Mouse (Mus musculus): ENCODE measurements around the gene Hist2h3b. TPM values are rescaled to one million over a fixed set of nuclear protein-coding genes. Genes with fewer than 3 reads are reported as not detected.
"Not testable (repeated sequence)": the region's sequence is repeated elsewhere in the genome, so short reads cannot be mapped to it uniquely, and the experiment has no call there.

The Hist2h3b gene
- polyA plus RNA-seq, 1 experiment: 102 TPM

- no peaks in the 10 kb centered on the region for H3K27me3 ChIP-seq (ENCODE audit: control insufficient read depth, insufficient read depth, low read length)
- DNase-seq (ENCODE audit: low read depth in 1 of 2, low spot score in 2 of 2): no peak
- no peaks in the 10 kb centered on the region for H3K4me1 ChIP-seq (ENCODE audit: control insufficient read depth, insufficient read depth, insufficient read length)
- H3K4me3 ChIP-seq (ENCODE audit: extremely low read depth, insufficient read depth, insufficient read length): no peak overlapping the region
- TF ChIP-seq CTCF (IDR thresholded peaks at IDR 0.05; ENCODE audit: extremely low read depth, insufficient read depth, insufficient read length, insufficient replicate concordance) (no peak), POLR2A (IDR thresholded peaks at IDR 0.05; ENCODE audit: low read depth, low read length) (no peak)
- no peaks in the 10 kb centered on the region for H3K36me3 ChIP-seq (ENCODE audit: control insufficient read depth, insufficient read depth, low read length)
- no peak overlapping the region for H3K27ac ChIP-seq (ENCODE audit: insufficient read depth, low read length)
- WGBS: 79% methylated on average over 2 of the region's 2 CpGs
Measured at GRCm38 (mm10) chr3:96231758-96232120, 36.7 kb upstream of the Hist2h3b start.

DNA sequence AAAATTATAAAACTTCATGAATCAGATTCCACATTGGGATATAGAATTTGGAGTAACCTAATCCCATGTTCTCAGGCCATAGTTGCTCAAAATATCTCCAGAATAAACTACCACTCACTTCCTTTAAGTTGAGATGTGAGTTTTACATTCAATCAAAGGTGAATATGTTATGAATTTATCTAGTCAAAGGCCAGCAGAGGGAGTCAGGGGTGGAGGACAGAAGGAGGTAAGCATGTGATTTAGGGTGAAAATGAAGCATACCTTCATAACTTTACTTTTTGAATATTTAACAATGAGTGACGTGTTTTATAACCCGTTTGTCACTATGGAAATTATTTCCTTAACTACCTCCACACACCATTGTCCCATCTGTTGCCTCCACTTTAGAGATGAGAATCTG lies 33.5 kb upstream of the Hist2h3b start:
- no peak for DNase-seq (ENCODE audit: low read depth in 1 of 2, low spot score in 2 of 2)

DNA sequence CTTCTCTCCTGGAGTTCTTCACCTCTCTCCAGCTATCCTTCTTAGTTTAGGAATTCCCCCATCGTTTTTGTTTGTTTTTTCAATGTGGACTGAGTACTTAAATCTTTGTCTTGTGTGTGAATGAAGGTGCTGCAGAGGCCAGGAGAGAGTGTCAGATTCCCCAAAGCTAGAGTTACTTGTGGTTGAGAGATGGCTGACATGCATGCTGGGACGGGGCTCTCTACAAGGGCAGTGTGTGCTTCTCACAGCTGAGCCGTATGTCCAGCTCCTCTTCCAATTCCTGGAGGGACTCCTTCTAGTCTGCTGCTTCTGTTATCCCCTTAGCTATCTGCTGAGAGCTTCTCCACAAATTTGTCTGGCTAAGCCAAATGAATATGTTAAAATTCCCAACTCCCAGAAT lies 32.6 kb upstream of the Hist2h3b start:
- peaks cover 1% of the 10 kb centered on the region; the same call in 1 of the 2 replicates for H3K4me1 ChIP-seq (ENCODE audit: control insufficient read depth, insufficient read depth, insufficient read length)
- H3K36me3 ChIP-seq (ENCODE audit: control insufficient read depth, insufficient read depth, low read length): no peaks in the 10 kb centered on the region
- no peak overlapping the region for H3K27ac ChIP-seq (ENCODE audit: insufficient read depth, low read length)
- H3K27me3 ChIP-seq (ENCODE audit: control insufficient read depth, insufficient read depth, low read length): no peaks in the 10 kb centered on the region
- no peak for DNase-seq (ENCODE audit: low read depth in 1 of 2, low spot score in 2 of 2)
- no peak for TF ChIP-seq POLR2A (IDR thresholded peaks at IDR 0.05; ENCODE audit: low read depth, low read length)
- TF ChIP-seq CTCF (IDR thresholded peaks at IDR 0.05; ENCODE audit: extremely low read depth, insufficient read depth, insufficient read length, insufficient replicate concordance): no peak
- WGBS: 84% methylated on average over 3 of the region's 3 CpGs
- H3K4me3 ChIP-seq (ENCODE audit: extremely low read depth, insufficient read depth, insufficient read length): no peak overlapping the region

More for the DNA sequence above, 33.5 kb upstream of the Hist2h3b start:
- H3K27ac ChIP-seq (ENCODE audit: insufficient read depth, low read length): no peak overlapping the region
- 78% methylated on average over 2 of the region's 2 CpGs for WGBS
- no peak overlapping the region for H3K4me3 ChIP-seq (ENCODE audit: extremely low read depth, insufficient read depth, insufficient read length)
- H3K36me3 ChIP-seq (ENCODE audit: control insufficient read depth, insufficient read depth, low read length): no peaks in the 10 kb centered on the region
- no peaks in the 10 kb centered on the region for H3K4me1 ChIP-seq (ENCODE audit: control insufficient read depth, insufficient read depth, insufficient read length)
- H3K27me3 ChIP-seq (ENCODE audit: control insufficient read depth, insufficient read depth, low read length): no peaks in the 10 kb centered on the region
- no peak for TF ChIP-seq POLR2A (IDR thresholded peaks at IDR 0.05; ENCODE audit: low read depth, low read length)
- no peak for TF ChIP-seq CTCF (IDR thresholded peaks at IDR 0.05; ENCODE audit: extremely low read depth, insufficient read depth, insufficient read length, insufficient replicate concordance)

DNA sequence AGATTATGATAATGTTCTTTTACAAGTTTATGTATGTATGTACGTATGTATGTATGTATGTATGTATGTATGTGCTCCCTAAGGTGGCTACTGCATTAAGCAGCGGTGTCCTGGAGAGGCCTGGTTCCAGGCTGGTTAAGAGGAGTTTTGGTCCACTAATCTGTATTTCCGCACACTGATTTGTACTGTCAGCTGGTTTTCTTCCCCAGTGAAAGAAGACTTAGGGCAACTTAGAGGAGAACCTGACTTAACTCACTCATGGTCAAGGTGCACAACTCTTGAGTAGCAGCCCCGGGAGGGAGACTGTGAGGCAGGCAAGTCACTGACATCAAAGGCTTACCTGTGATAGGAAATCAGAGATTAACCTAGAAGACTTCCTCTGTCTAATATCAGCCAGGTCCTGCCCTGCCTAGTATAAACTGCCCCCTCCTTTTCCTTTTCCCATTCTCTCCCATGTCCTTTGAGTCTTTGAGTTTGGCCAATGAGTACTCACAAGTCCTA lies 31.6 kb upstream of the Hist2h3b start:
- no peak overlapping the region for H3K4me3 ChIP-seq (ENCODE audit: extremely low read depth, insufficient read depth, insufficient read length)
- peaks cover 2% of the 10 kb centered on the region; the same call in 1 of the 2 replicates for H3K4me1 ChIP-seq (ENCODE audit: control insufficient read depth, insufficient read depth, insufficient read length)
- WGBS: 80% methylated on average over 4 of the region's 4 CpGs
- TF ChIP-seq CTCF (IDR thresholded peaks at IDR 0.05; ENCODE audit: extremely low read depth, insufficient read depth, insufficient read length, insufficient replicate concordance): no peak
- no peak for TF ChIP-seq POLR2A (IDR thresholded peaks at IDR 0.05; ENCODE audit: low read depth, low read length)
- no peak for DNase-seq (ENCODE audit: low read depth in 1 of 2, low spot score in 2 of 2)
- no peaks in the 10 kb centered on the region for H3K27me3 ChIP-seq (ENCODE audit: control insufficient read depth, insufficient read depth, low read length)
- no peak overlapping the region for H3K27ac ChIP-seq (ENCODE audit: insufficient read depth, low read length)
- H3K36me3 ChIP-seq (ENCODE audit: control insufficient read depth, insufficient read depth, low read length): no peaks in the 10 kb centered on the region

GRCm38 (mm10) chr3:96237335-96237903 lies 31.0 kb upstream of the Hist2h3b start:
- no peak overlapping the region for H3K27ac ChIP-seq (ENCODE audit: insufficient read depth, low read length)
- no peaks in the 10 kb centered on the region for H3K27me3 ChIP-seq (ENCODE audit: control insufficient read depth, insufficient read depth, low read length)
- H3K4me3 ChIP-seq (ENCODE audit: extremely low read depth, insufficient read depth, insufficient read length): no peak overlapping the region
- H3K4me1 ChIP-seq (ENCODE audit: control insufficient read depth, insufficient read depth, insufficient read length): peaks cover 2% of the 10 kb centered on the region; the same call in 1 of the 2 replicates
- no peak for DNase-seq (ENCODE audit: low read depth in 1 of 2, low spot score in 2 of 2)
- TF ChIP-seq CTCF (IDR thresholded peaks at IDR 0.05; ENCODE audit: extremely low read depth, insufficient read depth, insufficient read length, insufficient replicate concordance) (no peak), POLR2A (IDR thresholded peaks at IDR 0.05; ENCODE audit: low read depth, low read length) (no peak)
- 55% methylated on average over 7 of the region's 7 CpGs for WGBS
- no peaks in the 10 kb centered on the region for H3K36me3 ChIP-seq (ENCODE audit: control insufficient read depth, insufficient read depth, low read length)

DNA sequence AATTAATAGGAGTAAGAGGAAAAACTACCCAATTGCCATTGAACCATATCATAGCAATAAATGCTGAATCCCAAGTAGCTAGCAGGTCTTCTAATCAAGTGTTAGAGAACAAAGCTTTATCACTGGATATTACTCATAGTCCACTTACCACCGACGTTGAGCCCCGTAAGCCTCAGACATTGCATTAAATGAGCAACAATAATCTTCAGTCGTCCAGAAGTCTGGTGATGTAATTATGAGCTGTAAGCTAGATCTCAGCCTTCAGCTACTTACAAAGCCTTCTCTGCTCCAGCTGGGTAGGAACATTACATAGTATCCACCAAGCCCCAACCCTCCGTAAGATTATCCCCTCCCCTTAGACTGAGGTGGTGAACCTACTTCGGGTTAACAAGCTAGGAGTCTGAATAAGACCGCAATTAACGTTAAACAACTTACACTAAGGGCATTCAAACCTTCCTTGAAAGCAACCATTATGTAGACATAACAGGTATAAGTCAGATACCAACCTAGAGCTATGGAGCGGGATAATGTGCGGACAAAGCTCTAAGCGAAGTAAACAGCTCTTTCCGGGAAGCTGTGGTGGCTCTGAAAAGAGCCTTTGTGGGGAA lies 30.4 kb upstream of the Hist2h3b start:
- no peak for TF ChIP-seq POLR2A (IDR thresholded peaks at IDR 0.05; ENCODE audit: low read depth, low read length)
- TF ChIP-seq CTCF (IDR thresholded peaks at IDR 0.05; ENCODE audit: extremely low read depth, insufficient read depth, insufficient read length, insufficient replicate concordance): no peak
- DNase-seq (ENCODE audit: low read depth in 1 of 2, low spot score in 2 of 2): no peak
- Histone ChIP-seq H3K27ac (ENCODE audit: insufficient read depth, low read length) (no peak overlapping the region), H3K4me1 (ENCODE audit: control insufficient read depth, insufficient read depth, insufficient read length) (peaks cover 2% of the 10 kb centered on the region; the same call in 1 of the 2 replicates), H3K36me3 (ENCODE audit: control insufficient read depth, insufficient read depth, low read length) (no peaks in the 10 kb centered on the region), H3K27me3 (ENCODE audit: control insufficient read depth, insufficient read depth, low read length) (no peaks in the 10 kb centered on the region), H3K4me3 (ENCODE audit: extremely low read depth, insufficient read depth, insufficient read length) (no peak overlapping the region)
- WGBS: 6% methylated on average over 12 of the region's 12 CpGs

DNA sequence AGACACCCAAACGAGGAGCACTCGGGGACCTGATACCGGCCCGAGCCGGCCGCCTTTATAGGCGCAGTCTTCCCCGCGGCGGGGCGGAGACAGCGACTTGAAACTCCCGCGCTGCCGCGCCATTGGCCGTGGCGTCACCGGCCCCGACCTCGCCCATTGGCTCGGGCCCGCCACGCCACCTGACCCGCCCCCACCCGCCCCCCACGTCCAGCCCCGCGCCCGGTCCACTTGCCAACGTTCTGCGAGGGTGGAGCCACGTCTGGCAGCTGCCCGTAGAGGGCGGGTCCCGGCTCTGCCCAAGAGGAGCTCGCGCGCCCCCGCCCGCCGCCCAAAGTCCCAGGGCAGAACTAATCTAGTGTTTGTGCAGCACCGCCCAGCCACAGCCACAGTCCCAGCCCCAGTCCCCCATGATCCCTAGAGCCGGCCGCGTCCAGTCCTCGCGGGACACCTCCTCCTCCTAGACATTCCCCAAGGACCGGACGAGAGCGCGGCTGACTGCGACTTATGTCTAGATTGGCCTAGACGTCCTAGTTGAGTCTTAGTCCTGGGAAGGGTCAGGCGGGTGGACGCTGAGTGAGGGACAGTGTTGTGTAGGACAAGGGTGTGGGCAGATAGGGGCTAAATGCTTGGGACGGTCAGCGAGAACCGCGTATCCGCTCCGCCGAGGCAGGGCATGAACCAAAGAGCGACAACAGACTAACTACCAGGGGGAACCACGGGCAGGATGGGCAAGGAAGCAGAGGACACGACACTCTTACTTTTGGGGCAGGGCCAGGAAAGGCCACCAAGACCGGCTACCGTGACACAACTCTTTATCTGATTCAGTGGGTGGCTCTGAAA lies 29.3 kb upstream of the Hist2h3b start, which contains the start of gene Hist2h3c2:
TSS of gene Hist2h3c2 (minus strand) at position 174 of the 840 bp plus-strand sequence.
- H3K36me3 ChIP-seq (ENCODE audit: control insufficient read depth, insufficient read depth, low read length); H3K4me1 ChIP-seq (ENCODE audit: control insufficient read depth, insufficient read depth, insufficient read length); H3K27me3 ChIP-seq (ENCODE audit: control insufficient read depth, insufficient read depth, low read length); DNase-seq (ENCODE audit: low read depth in 1 of 2, low spot score in 2 of 2): not testable (repeated sequence)
- Histone ChIP-seq H3K4me3 (ENCODE audit: extremely low read depth, insufficient read depth, insufficient read length) (peak within 1 kb of the TSS; percentile 65), H3K27ac (ENCODE audit: insufficient read depth, low read length) (peak within 1 kb of the TSS; percentile 82)
- WGBS: 0% methylated on average over 12 of the region's 68 CpGs

DNA sequence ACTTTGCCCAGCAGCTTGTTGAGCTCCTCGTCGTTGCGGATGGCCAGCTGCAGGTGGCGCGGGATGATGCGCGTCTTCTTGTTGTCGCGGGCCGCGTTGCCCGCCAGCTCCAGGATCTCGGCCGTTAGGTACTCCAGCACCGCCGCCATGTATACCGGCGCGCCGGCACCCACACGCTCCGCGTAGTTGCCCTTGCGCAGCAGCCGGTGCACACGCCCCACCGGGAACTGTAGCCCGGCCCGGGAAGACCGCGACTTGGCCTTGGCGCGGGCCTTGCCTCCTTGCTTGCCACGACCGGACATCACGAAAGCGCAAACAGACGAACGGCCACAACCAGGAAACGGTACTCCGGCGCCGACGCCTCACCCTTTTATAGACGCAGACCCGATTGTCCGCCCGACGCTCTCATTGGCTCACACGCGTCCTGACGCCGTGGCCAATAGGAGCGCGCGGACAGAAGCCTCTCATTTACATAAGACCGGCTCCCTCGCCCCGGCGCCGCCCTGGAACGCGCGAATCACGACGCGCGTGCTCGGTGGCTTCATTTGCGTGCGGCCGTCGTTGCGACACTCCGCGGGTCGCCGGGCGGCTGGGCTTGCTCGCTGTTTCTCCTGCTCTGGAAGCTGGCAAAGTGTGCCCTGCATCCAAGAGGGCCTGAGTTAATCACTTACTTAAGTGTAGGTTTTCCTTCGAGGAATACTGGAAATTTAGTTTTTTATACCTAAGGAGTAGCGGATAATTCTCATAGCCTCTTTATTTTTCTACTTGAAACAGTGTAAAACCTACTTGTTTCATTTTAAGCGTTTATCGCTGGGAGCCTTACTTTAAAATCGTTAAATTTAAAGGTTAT lies 28.3 kb upstream of the Hist2h3b start, which contains the start of gene Hist2h2aa2:
TSS of gene Hist2h2aa2 (minus strand) at position 328 of the 850 bp plus-strand sequence.
- not testable (repeated sequence) for H3K27me3 ChIP-seq (ENCODE audit: control insufficient read depth, insufficient read depth, low read length); H3K36me3 ChIP-seq (ENCODE audit: control insufficient read depth, insufficient read depth, low read length); H3K4me1 ChIP-seq (ENCODE audit: control insufficient read depth, insufficient read depth, insufficient read length)
- Histone ChIP-seq H3K27ac (ENCODE audit: insufficient read depth, low read length) (peak within 1 kb of the TSS; percentile 94), H3K4me3 (ENCODE audit: extremely low read depth, insufficient read depth, insufficient read length) (peak within 1 kb of the TSS; percentile 65)
- WGBS: 3% methylated on average over 45 of the region's 85 CpGs
- peak in 1 of 2 experiments; percentile 92 for DNase-seq (ENCODE audit: low read depth in 1 of 2, low spot score in 2 of 2)

Data from spleen, adult 2 months (tissue).